Mouse (Mus musculus): ENCODE data around the gene Cacng1. TPM values are rescaled to one million over a fixed set of nuclear protein-coding genes. Genes with fewer than 3 reads are reported as not detected.

The Cacng1 gene
- polyA plus RNA-seq, 1 experiment: 0.33 TPM

DNA sequence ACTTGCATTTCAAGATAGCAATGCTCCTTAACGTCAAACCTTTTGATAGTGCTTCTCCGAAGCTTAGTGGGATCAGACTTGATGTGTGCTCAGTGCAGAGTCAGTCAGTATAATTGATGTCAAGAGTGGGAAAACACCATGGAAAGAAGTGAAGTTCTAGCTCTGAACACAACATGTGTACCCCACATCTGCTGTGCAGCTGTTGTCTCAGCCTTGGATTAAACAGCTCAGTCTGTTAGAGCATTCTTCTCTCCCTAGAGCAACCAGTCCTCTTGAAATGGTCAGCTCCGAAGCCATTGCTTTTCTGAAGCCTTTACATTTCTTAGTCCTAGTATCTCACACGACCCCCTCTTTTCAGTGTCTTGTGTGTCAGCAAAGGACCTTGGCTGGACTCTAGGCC, 47.3 kb downstream of the Cacng1 start:
- TF ChIP-seq POLR2A (IDR thresholded peaks at IDR 0.05; ENCODE audit: extremely low read depth, insufficient read depth, low read length) (no peak), CTCF (IDR thresholded peaks at IDR 0.05; ENCODE audit: extremely low read depth, insufficient read depth, low read length) (no peak)
- no peak overlapping the region for H3K4me3 ChIP-seq (ENCODE audit: insufficient read depth, low read length)
- no peak overlapping the region for H3K27ac ChIP-seq (ENCODE audit: insufficient read depth, low read length)
- H3K4me1 ChIP-seq (ENCODE audit: control insufficient read depth, insufficient read depth, low read length): no peaks in the 10 kb centered on the region

DNA sequence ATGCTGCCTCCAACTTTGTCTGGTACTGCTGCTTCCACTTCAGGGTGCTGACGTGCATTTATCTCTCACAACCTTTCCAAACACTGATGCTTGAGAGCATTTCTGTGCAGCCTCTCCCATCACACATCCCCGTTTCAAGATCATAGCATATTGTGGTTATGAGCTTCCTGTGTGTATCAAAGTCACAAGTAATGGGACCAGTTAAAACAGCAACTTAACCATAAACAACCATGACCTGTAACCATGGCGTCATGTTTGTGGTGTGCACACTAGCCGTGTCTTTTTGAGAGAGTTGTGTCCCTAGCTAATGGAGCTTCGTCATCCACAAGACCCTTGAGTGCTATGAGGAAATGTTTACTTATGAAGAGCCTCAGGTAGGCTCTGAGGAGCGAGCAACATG, 48.1 kb downstream of the Cacng1 start:
- no peak for TF ChIP-seq CTCF (IDR thresholded peaks at IDR 0.05; ENCODE audit: extremely low read depth, insufficient read depth, low read length)
- no peak for TF ChIP-seq POLR2A (IDR thresholded peaks at IDR 0.05; ENCODE audit: extremely low read depth, insufficient read depth, low read length)
- Histone ChIP-seq H3K4me1 (ENCODE audit: control insufficient read depth, insufficient read depth, low read length) (no peaks in the 10 kb centered on the region), H3K27ac (ENCODE audit: insufficient read depth, low read length) (no peak overlapping the region), H3K4me3 (ENCODE audit: insufficient read depth, low read length) (no peak overlapping the region)

DNA sequence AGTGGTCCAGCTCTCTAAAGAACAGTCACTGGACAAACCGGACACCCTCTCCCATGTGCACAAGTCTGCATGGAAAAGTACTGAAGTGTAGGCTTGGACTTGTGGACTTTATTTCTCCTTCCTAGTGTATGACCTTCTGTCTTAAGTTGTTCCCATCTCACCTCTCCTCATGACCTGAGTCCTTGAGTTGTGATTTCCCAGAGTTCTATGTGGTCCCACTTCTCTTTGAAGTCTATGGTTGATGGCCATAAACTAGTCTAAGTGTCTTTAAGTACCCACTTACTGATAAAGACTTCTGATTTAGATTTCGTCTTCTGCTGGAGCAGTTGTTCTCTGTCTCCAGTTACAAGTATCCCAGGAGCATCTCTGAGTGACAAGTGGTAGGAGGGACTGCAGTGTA, 48.8 kb downstream of the Cacng1 start:
- H3K27ac ChIP-seq (ENCODE audit: insufficient read depth, low read length): no peak overlapping the region
- H3K4me3 ChIP-seq (ENCODE audit: insufficient read depth, low read length): no peak overlapping the region
- 0 out of 2 replicates have a peak, but pooled peaks cover 1% of the 10 kb centered on the region for H3K4me1 ChIP-seq (ENCODE audit: control insufficient read depth, insufficient read depth, low read length)
- TF ChIP-seq POLR2A (IDR thresholded peaks at IDR 0.05; ENCODE audit: extremely low read depth, insufficient read depth, low read length) (no peak), CTCF (IDR thresholded peaks at IDR 0.05; ENCODE audit: extremely low read depth, insufficient read depth, low read length) (no peak)

DNA sequence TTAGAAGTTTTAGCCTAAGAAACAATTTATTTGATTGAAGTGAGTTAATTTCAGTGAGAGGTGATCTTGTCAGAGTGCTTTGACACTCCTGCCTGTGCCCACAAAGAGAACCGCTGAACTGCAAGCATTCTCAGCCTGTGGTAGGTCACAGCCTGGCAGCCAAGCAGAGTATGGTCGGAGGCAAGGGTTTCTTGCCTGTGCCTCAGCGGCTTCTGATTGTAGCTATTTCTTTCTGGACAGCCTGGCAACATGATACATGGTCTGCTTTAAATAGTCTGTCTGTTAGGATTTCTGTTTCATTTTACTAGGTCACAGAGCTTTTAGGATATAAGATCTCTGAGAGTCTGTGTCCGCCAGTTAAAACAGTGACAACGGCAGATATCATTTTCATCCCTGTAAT, 53.7 kb downstream of the Cacng1 start:
- peaks cover 6% of the 10 kb centered on the region for H3K4me1 ChIP-seq (ENCODE audit: control insufficient read depth, insufficient read depth, low read length)
- no peak for TF ChIP-seq POLR2A (IDR thresholded peaks at IDR 0.05; ENCODE audit: extremely low read depth, insufficient read depth, low read length)
- TF ChIP-seq CTCF (IDR thresholded peaks at IDR 0.05; ENCODE audit: extremely low read depth, insufficient read depth, low read length): no peak

DNA sequence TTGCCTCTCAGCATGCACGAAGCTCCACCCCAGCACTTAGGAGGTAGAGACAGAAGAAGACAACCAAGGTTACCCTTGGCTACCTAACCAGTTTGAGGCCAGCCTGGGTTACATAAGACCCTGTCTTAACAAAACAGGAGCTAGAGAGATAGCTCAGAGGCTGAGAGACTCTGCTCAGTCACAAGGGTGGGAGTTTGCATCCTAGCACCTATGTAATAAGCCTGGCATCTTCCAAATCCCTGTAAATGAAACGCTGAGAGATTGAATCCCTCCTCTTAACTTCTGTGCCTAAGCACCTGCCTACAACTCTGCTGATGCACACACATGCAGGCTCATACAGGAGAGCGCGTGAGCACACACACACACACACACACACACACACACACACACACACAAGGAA, 55.9 kb downstream of the Cacng1 start:
- Histone ChIP-seq H3K4me3 (ENCODE audit: insufficient read depth, low read length) (no peak overlapping the region), H3K27ac (ENCODE audit: insufficient read depth, low read length) (no peak overlapping the region), H3K4me1 (ENCODE audit: control insufficient read depth, insufficient read depth, low read length) (peaks cover 7% of the 10 kb centered on the region)
- no peak for TF ChIP-seq POLR2A (IDR thresholded peaks at IDR 0.05; ENCODE audit: extremely low read depth, insufficient read depth, low read length)

More for the DNA sequence above, 53.7 kb downstream of the Cacng1 start:
- no peak overlapping the region for H3K27ac ChIP-seq (ENCODE audit: insufficient read depth, low read length)
- H3K4me3 ChIP-seq (ENCODE audit: insufficient read depth, low read length): no peak overlapping the region

DNA sequence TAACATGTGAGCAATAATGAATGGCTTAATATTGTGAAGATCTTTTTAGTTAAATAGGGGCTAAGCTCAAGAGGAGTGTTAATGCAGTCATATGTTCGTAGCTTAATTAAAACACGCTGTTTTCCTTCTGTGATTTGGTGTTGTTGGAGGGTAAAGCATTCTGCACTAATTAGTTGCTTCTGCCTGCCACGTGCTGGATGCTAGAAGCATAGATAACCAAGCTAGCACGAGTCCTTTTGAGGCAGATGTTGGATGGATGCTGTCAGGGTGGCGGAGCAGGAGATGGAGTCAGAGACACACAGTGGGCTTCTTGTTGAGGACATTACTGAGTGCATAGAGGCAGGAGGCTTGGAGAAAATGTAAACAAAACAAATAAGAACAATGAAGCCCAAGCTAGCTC, 59.2 kb downstream of the Cacng1 start:
- Histone ChIP-seq H3K27ac (ENCODE audit: insufficient read depth, low read length) (no peak overlapping the region), H3K4me3 (ENCODE audit: insufficient read depth, low read length) (no peak overlapping the region), H3K4me1 (ENCODE audit: control insufficient read depth, insufficient read depth, low read length) (peaks cover 8% of the 10 kb centered on the region)
- TF ChIP-seq POLR2A (IDR thresholded peaks at IDR 0.05; ENCODE audit: extremely low read depth, insufficient read depth, low read length) (no peak), CTCF (IDR thresholded peaks at IDR 0.05; ENCODE audit: extremely low read depth, insufficient read depth, low read length) (no peak)

DNA sequence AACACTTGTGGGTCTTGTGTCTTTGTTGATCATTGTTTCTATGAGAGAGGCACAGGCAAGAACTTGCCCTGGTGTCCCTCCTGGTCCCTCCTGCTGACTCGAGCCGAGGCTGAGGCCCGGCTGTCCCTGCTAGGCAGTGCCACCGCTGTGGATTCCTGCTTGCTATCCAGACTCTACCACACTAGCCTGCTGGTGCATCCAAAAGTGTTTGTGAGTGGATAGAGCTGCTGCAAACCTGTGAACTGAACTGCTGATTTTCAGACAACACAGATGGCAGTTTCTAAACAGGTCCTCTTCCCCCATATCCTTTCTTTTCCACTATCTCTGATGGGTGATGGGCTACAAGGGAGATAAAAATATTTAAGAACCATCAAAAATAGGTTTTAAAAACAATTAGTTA, 60.8 kb downstream of the Cacng1 start:
- TF ChIP-seq POLR2A (IDR thresholded peaks at IDR 0.05; ENCODE audit: extremely low read depth, insufficient read depth, low read length): no peak
- TF ChIP-seq CTCF (IDR thresholded peaks at IDR 0.05; ENCODE audit: extremely low read depth, insufficient read depth, low read length): no peak
- Histone ChIP-seq H3K4me3 (ENCODE audit: insufficient read depth, low read length) (no peak overlapping the region), H3K4me1 (ENCODE audit: control insufficient read depth, insufficient read depth, low read length) (peaks cover 6% of the 10 kb centered on the region)

More for the DNA sequence above, 60.8 kb downstream of the Cacng1 start:
- no peak overlapping the region for H3K27ac ChIP-seq (ENCODE audit: insufficient read depth, low read length)

Other genes starting within 250 kb of the Cacng1 start
- 34.7 and 35.6 TPM in 2 replicates for gene Pitpnc1, start 245.8 kb downstream of the Cacng1 start, polyA plus RNA-seq (2012; rRNA removed)
- 56.7 and 57.3 TPM in 2 replicates for gene Psmd12, start 237.0 kb downstream of the Cacng1 start, polyA plus RNA-seq (2012; rRNA removed)
- gene Helz, start 168.6 kb downstream of the Cacng1 start, polyA plus RNA-seq (2012; rRNA removed): 17.1 TPM in 2 replicates
- gene Cacng4, start 78.0 kb upstream of the Cacng1 start, polyA plus RNA-seq (2012; rRNA removed): 20.2 and 25.5 TPM in 2 replicates
- gene Cacng5, start 198.5 kb upstream of the Cacng1 start, polyA plus RNA-seq (2012; rRNA removed): 4.0 and 4.4 TPM in 2 replicates